Mouse (Mus musculus) frontal cortex, postnatal 10 days (tissue): ENCODE data around the gene Pcmt1.

ENCODE experiments used
- DNase-seq, 2 experiments: peaks; one replicate each; pipeline ENCODE4 v3.0.0; 2022; ENCODE audit warnings: low spot score in 2 of 2, mixed read lengths in 1 of 2

The Pcmt1 gene

DNA sequence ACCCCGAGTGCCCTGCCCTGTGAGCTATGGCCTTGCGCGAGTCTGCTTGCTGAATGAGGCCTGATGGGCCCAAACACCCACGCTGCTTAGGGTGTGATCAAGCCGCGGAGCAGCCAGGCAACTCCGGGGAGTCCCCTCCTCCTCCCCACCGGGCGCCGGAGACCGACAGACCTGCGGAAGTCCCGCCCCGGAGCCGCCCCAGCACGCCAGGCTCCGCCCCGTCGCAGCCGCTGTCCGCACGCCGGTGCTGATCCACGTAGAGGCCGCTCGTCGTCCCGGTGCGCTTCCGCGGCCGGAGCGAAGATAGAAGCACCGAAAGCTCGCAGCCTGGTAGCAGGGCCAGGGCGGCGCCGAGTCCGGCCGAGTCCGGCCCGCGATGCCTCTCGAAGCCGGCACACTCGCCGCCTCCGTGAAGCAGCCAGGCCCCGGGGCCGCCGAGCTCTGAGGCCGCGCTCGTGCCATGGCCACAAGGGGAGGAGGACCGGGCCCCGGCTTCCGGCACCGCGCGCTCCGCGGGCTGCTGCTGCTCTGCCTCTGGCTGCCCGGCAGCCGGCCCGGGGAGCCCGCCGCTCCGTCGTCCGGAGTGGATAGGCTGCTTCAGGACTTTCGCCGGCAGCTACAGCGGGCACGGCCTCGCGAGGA is 91.2 kb downstream of the Pcmt1 start, which contains the start of gene Lrp11:
Lrp11 (plus strand) TSS at position 209 of the 642 bp plus-strand sequence.
- peak; percentile 67 to 83 for DNase-seq

DNA sequence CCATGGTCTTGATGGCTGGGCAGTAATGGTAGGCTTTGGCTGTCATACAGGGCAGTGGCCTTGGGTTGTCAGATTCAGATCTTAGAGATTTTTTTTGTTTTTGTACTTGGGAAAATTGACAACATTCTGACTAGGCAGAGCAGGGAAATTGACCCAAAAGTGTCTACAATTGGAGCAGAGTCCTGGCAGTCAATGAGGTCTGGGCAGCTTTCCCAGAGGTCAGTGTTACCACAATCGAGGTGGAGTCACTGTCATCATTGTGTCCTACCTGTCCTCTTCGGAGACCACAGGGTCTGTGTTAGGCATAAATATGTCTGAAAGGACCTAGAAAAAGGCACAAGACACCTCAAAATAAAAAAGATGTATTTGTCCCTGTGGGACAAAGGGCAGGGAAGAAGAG is 94.2 kb downstream of the Pcmt1 start:
- no peak for DNase-seq

DNA sequence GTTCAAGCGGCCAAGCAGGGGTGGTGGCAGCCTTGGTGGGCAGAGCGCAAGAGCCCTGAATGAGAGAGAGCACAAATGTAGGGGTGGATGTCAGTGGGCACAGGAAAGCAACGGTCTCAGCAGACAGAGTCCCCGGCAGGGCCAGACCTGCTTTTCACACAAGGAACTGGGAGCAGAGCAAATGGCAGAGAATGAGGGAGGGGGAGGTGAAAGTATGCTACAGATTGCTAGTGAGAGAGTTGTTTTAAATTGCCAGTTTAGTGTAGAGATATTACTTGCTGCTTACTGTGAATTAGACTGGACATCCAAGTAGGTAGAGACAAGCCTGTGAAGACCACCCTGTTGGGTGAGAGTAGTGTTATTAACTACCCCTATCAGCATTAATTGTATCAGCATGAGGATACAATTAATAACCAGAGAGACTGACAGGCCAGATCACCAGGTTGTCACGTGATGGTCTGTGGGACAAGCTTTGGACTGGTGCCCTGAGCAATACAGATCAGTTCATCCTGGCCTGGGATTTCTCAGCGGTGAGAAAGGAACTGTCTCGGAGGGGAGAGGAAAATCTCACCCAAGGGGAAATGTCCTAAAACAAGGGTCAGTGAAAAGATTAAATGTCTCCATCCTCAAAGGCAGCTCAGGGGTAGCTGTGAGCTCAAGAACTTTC is 97.9 kb downstream of the Pcmt1 start:
- DNase-seq = no peak

DNA sequence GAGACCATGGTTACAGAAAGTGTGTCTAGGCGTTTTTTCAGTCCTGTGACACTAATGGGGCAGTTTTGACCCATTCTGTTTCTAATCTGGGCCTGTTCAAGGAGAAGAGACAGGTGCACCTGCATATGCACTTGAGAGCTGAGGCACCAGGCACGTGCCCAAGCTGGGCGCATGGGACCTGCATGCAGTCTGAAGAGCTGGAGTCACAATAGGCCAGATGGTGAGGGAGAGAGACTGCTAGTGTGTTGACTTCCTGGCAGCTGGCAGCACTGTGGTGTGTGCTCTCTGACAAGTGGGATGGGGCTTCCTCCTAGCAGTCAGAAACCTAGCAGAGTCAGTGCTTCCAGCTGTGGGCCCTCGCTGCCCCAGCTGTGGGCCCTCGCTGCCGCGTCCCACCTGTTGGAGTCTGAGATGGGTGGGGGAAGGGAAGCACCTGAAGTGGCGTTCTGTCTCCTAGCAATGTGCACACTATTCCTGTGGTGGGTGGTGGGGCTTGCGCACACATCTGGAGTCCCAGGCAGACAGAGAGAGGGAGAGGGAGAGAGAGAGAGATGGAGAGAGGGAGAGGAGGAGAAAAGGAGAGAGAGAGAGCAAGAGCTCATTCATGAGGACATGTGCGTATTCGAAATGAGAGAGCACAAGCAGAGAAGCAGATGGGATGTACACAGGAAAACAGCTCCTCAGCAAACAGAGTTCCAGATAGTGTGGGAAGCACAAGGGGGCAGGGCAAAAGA is 98.6 kb downstream of the Pcmt1 start:
- DNase-seq = no peak

DNA sequence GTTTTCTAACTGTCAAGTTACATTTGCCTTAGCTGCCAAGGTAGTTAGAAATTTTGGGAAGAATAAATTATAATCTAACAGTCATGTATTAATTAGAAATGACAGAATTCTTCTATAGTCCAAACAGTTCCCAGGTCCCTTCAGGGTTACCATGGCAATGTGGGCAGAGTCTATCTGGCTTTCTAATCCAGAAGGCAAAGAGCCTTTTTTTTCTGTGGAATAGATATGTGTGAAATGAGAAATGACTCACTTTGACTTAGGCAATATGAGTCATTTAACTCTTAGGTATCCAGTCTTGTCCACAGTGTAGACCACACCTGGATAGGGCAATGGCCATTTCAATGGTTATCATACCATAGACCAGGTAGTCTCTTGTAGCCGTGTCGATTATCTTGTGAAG is 99.5 kb downstream of the Pcmt1 start:
- no peak for DNase-seq
